Mouse (Mus musculus): ENCODE results near the gene Tmem219.

GRCm38 (mm10) chr7:126887281-126887680, 35.4 kb downstream of the Tmem219 start:
- no peak for TF ChIP-seq POLR2A (IDR thresholded peaks at IDR 0.05; ENCODE audit: insufficient read depth, low read depth, low read length)
- TF ChIP-seq CTCF (IDR thresholded peaks at IDR 0.05): no peak
- TF ChIP-seq EP300 (IDR thresholded peaks at IDR 0.05; ENCODE audit: insufficient read depth, low read depth, low read length): no peak

Measured in heart, adult 2 months (tissue).